In the genomic region with DNA sequence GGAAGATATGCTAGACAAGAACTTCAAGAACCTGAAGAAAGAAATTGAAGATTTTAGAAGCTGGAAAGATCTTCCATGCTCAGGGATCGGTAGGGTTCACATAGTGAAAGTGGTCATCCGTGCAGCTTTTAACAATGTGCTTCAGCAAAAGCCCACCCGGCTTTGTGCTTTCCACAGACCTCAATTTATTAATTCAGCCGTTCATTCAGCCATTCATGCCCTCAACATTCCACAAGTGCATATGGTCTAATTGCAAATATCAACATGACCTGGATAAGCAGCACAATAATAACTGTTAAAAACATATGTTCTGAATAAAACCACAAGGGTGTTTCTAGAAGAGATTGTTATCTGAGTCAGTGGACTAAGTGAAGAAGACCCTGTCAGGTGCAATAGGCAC, we compare ENCODE assay signal across 27 mouse cellular contexts.
"Had no signal": no experiment of that assay in that cellular context is flagged by ENCODE, and none has a peak within 500 bp of the region (broad histone marks: within the 10 kb centered on the region; RNA-seq: fewer than 3 reads in every experiment).

No protein-coding gene starts in this region.

- H3K4me2 ChIP-seq: embryonic facial prominence, embryonic 12.5 days; embryonic facial prominence, embryonic 13.5 days; embryonic facial prominence, embryonic 15.5 days; forebrain, embryonic 12.5 days; forebrain, embryonic 13.5 days; forebrain, embryonic 15.5 days had no signal

- H3K9ac ChIP-seq: embryonic facial prominence, embryonic 12.5 days; embryonic facial prominence, embryonic 13.5 days; embryonic facial prominence, embryonic 15.5 days; forebrain, embryonic 12.5 days; forebrain, embryonic 13.5 days; forebrain, embryonic 15.5 days; forebrain, postnatal 0 days had no signal

- DNase-seq: cerebellum, adult 2 months; cerebellum, adult 8-10 months; cerebellum, adult 9-10 months; cerebellum, adult 9-11 months; cerebellum, postnatal 10 days; cerebellum, postnatal 14 days; cerebellum, postnatal 25 days; cerebellum, postnatal 36 days; embryo, embryonic 11 days; forebrain, postnatal 0 days; gastrocnemius, adult 2 months; gastrocnemius, postnatal 10 days; gastrocnemius, postnatal 14 days; gastrocnemius, postnatal 36 days; heart, adult 11 months; heart, adult 18-20 months; heart, adult 2 months had no signal

- H3K36me3 ChIP-seq: embryonic facial prominence, embryonic 12.5 days; embryonic facial prominence, embryonic 13.5 days; embryonic facial prominence, embryonic 15.5 days; forebrain, embryonic 10.5 days; forebrain, embryonic 12.5 days; forebrain, embryonic 15.5 days had no signal

- H3K9me3 ChIP-seq: embryonic facial prominence, embryonic 12.5 days; embryonic facial prominence, embryonic 13.5 days; embryonic facial prominence, embryonic 15.5 days; forebrain, embryonic 10.5 days; forebrain, embryonic 12.5 days; forebrain, embryonic 13.5 days; forebrain, embryonic 15.5 days had no signal

- H3K27ac ChIP-seq: embryonic facial prominence, embryonic 12.5 days; embryonic facial prominence, embryonic 13.5 days; embryonic facial prominence, embryonic 15.5 days; forebrain, embryonic 10.5 days; forebrain, embryonic 12.5 days; forebrain, embryonic 13.5 days; forebrain, embryonic 15.5 days; gastrocnemius, adult 2 months; heart, adult 2 months had no signal

- H3K4me3 ChIP-seq: embryonic facial prominence, embryonic 12.5 days; embryonic facial prominence, embryonic 13.5 days; embryonic facial prominence, embryonic 15.5 days; erythroblast, embryonic 14.5 days; forebrain, embryonic 10.5 days; forebrain, embryonic 12.5 days; forebrain, embryonic 13.5 days; forebrain, embryonic 15.5 days; gastrocnemius, adult 2 months; heart, adult 2 months had no signal

- ATAC-seq: forebrain, embryonic 13.5 days; forebrain, embryonic 14.5 days; forebrain, embryonic 15.5 days; forebrain, embryonic 16.5 days; forebrain, postnatal 0 days had no signal

- H3K4me1 ChIP-seq: embryonic facial prominence, embryonic 12.5 days; embryonic facial prominence, embryonic 13.5 days; embryonic facial prominence, embryonic 15.5 days had no signal

- H3K27me3 ChIP-seq: embryonic facial prominence, embryonic 12.5 days; embryonic facial prominence, embryonic 13.5 days; embryonic facial prominence, embryonic 15.5 days; forebrain, embryonic 12.5 days; forebrain, embryonic 13.5 days; forebrain, embryonic 15.5 days had no signal
